Mouse (Mus musculus): ENCODE measurements around the gene Pcyox1.
"Not testable (repeated sequence)": the region's sequence is repeated elsewhere in the genome, so short reads cannot be mapped to it uniquely, and the experiment has no call there.

The Pcyox1 gene

GRCm38 (mm10) chr6:86365371-86366124 is 31.4 kb downstream of the Pcyox1 start, which contains the start of gene Fam136a:
Gene Fam136a, plus strand, starts transcription at chr6:86365646.
- peak; percentile 99 for DNase-seq

- DNase-seq, result peak; percentile 96
Measured at GRCm38 (mm10) chr6:86364442-86365141, 32.4 kb downstream of the Pcyox1 start.

- DNase-seq, result no peak
Measured at GRCm38 (mm10) chr6:86361373-86361772, 35.6 kb downstream of the Pcyox1 start.

GRCm38 (mm10) chr6:86360691-86361090 is 36.3 kb downstream of the Pcyox1 start:
- DNase-seq, result no peak

GRCm38 (mm10) chr6:86356956-86357355 is 40.0 kb downstream of the Pcyox1 start:
- DNase-seq, result peak; percentile 37

GRCm38 (mm10) chr6:86354948-86355347 is 42.0 kb downstream of the Pcyox1 start:
- DNase-seq, result peak; percentile 28

GRCm38 (mm10) chr6:86349257-86349656 is 47.7 kb downstream of the Pcyox1 start:
- peak; percentile 76 for DNase-seq

- peak; percentile 60 for DNase-seq
Measured at GRCm38 (mm10) chr6:86346063-86346462, 50.9 kb downstream of the Pcyox1 start.

GRCm38 (mm10) chr6:86343656-86344055 is 53.3 kb downstream of the Pcyox1 start:
- peak; percentile 68 for DNase-seq

- DNase-seq, result not testable (repeated sequence)
Measured at GRCm38 (mm10) chr6:86336340-86336739, 60.6 kb downstream of the Pcyox1 start.

Measured in heart, adult 11 months (tissue).